Mouse (Mus musculus) stomach, adult 2 months (tissue): Measurements from ENCODE around the gene Cyp4f18. TPM values are rescaled to one million over a fixed set of nuclear protein-coding genes. Genes with fewer than 3 reads are reported as not detected.

Experiments
- polyA plus RNA-seq: library from polyadenylated mRNA; depleted of rRNA; stranded (reverse); fragments of >200 nt; gene quantifications from 2 replicates; pipeline ENCODE4 v1.2.3, GENCODE M21; 2012; rRNA removed

Gene Cyp4f18
- polyA plus RNA-seq = 6.1 and 21.1 TPM in 2 replicates

GRCm38 (mm10) chr8:72009473-72009872 lies at the start of gene Cyp4f18:
Cyp4f18 (minus strand) TSS chr8:72009626.

GRCm38 (mm10) chr8:72040918-72041317 lies 31.5 kb upstream of the Cyp4f18 start, which contains the start of gene Olfr372:
Olfr372 (plus strand) TSS chr8:72041218.

GRCm38 (mm10) chr8:71950482-71951221 lies 58.8 kb downstream of the Cyp4f18 start, which contains the start of gene Zfp961:
Zfp961 (plus strand) TSS chr8:71951038.

Other genes with a start within 250 kb of the Cyp4f18 start
- gene Zfp709, start 127.6 kb downstream of the Cyp4f18 start, polyA plus RNA-seq = 0.01 and 0.08 TPM in 2 replicates
- gene Zfp882, start 101.0 kb downstream of the Cyp4f18 start, polyA plus RNA-seq = not detected in 2 replicates
- 0.18 and 0.32 TPM in 2 replicates for gene Zfp617, start 101.0 kb downstream of the Cyp4f18 start, polyA plus RNA-seq
- 0.68 and 1.4 TPM in 2 replicates for gene Zfp961, start 58.6 kb downstream of the Cyp4f18 start, polyA plus RNA-seq
- gene Olfr372, start 31.6 kb upstream of the Cyp4f18 start, polyA plus RNA-seq = not detected in 2 replicates
- not detected in 2 replicates for gene Olfr373, start 73.6 kb upstream of the Cyp4f18 start, polyA plus RNA-seq
- not detected in 2 replicates for gene Olfr374, start 97.4 kb upstream of the Cyp4f18 start, polyA plus RNA-seq
- 26.4 and 27.0 TPM in 2 replicates for gene Tpm4, start 125.3 kb upstream of the Cyp4f18 start, polyA plus RNA-seq
- 15.6 and 16.6 TPM in 2 replicates for gene Rab8a, start 151.6 kb upstream of the Cyp4f18 start, polyA plus RNA-seq
- 2.1 and 2.7 TPM in 2 replicates for gene Hsh2d, start 180.0 kb upstream of the Cyp4f18 start, polyA plus RNA-seq
- gene Cib3, start 203.2 kb upstream of the Cyp4f18 start, polyA plus RNA-seq = 0.16 TPM in 1 of 2 replicates, not detected in the other
- not detected in 2 replicates for gene Gm11034, start 204.0 kb upstream of the Cyp4f18 start, polyA plus RNA-seq
- 14.5 and 17.2 TPM in 2 replicates for gene Fam32a, start 210.1 kb upstream of the Cyp4f18 start, polyA plus RNA-seq
- gene Ap1m1, start 230.4 kb upstream of the Cyp4f18 start, polyA plus RNA-seq = 19.7 and 21.1 TPM in 2 replicates